8 mouse cellular contexts compared by ENCODE assay signal in the genomic region with DNA sequence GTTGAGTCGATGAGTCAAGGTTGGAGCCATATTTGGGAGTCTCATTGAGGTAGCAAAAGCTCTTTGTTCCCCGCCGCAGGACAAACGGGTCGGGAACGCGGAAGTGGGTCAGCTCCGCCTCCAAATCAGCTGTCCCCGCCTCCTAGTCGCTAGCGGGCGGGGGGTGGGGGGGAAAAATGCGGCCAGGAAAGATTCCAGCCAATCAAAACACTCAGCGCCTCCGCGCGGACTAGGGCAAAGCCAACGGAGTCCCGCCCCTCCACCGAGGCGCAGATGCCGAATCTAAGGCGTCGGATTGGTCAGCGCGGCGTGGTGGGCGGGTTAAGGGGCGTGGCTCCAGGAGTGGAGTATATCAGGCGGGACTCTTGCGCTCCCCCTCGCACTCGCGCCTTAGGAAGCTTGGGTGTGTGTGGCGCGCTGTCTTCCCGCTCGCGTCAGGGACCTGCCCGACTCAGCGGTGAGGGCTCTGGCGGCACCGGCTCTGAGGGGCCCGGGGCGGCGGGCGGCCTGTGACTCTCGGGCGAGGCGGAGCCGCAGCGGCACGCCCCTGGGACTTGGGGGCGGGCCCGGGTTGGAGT. TPM values are rescaled to one million over a fixed set of nuclear protein-coding genes. Genes with fewer than 3 reads are reported as not detected.
A peak's percentile ranks its signal among the peaks of the same experiment; 100 is the strongest.
DNase-seq lines count a peak whose midpoint lies in the region; ATAC-seq lines count a peak whose summit lies in the region.

No protein-coding gene starts in this region.

- 0% methylated on average over 35 of the region's 55 CpGs for WGBS in hindbrain, embryonic 16.5 days

- peaks cover 25% of the 10 kb centered on the region for H3K36me3 ChIP-seq in hindbrain, embryonic 16.5 days (ENCODE audit: control insufficient read depth, insufficient read depth, low read length)

- no peaks in the 10 kb centered on the region for H3K9me3 ChIP-seq in hindbrain, embryonic 16.5 days (ENCODE audit: control insufficient read depth, low read length)

- peak overlapping the region; percentile 94 for H3K4me2 ChIP-seq in hindbrain, embryonic 16.5 days (ENCODE audit: low read length)

- peak overlapping the region; percentile 96 for H3K4me3 ChIP-seq in hindbrain, embryonic 16.5 days (ENCODE audit: low read length)

- H3K27ac ChIP-seq in hindbrain, embryonic 16.5 days (ENCODE audit: low read depth, low read length), result peak overlapping the region; percentile 100

- peak; percentile 96 for DNase-seq in WW6 (ENCODE audit: low read depth, low spot score)
- peak; percentile 99 for DNase-seq in cerebellum, postnatal 4 days (ENCODE audit: low spot score in 2 of 2)
- peak; percentile 99 for DNase-seq in gastrocnemius, adult 18-20 months (ENCODE audit: low spot score)
- peak; percentile 97 to 98 for DNase-seq in left cerebral cortex, adult 18-20 months (ENCODE audit: low spot score in 2 of 2)
- peak; percentile 98 to 99 for DNase-seq in lung, postnatal 4 days
- DNase-seq in retina, postnatal 1 day, result peak; percentile 100
- DNase-seq in thymus, postnatal 4 days, result peak; percentile 99

- H3K9ac ChIP-seq in hindbrain, embryonic 16.5 days (ENCODE audit: low read depth, low read length), result peak overlapping the region; percentile 99

- H3K4me1 ChIP-seq in hindbrain, embryonic 16.5 days (ENCODE audit: control insufficient read depth, insufficient read depth, low read depth, low read length), result peaks cover 58% of the 10 kb centered on the region

- ATAC-seq in hindbrain, embryonic 16.5 days, result peak; percentile 90

- no peaks in the 10 kb centered on the region for H3K27me3 ChIP-seq in hindbrain, embryonic 16.5 days (replicated peaks; ENCODE audit: control insufficient read depth, insufficient read depth, low read length)

RNA-seq across cellular contexts. Expression of a gene that starts 1.8 kb away (rescaled TPM):
- 10 to 100 TPM; 28.9 to 37.5 TPM for total RNA-seq in gastrocnemius, adult 18-20 months (2021)
- polyA plus RNA-seq in hindbrain, embryonic 16.5 days (2015; fragmentation: Nextera tagmentation; extraction: Ambion mirVana), result 288 and 311 TPM in 2 replicates
- total RNA-seq in left cerebral cortex, adult 18-20 months (2021), result 10 to 100 TPM; 89.7 to 94.6 TPM

RNA-seq across cellular contexts. Expression of a gene that starts 5.2 kb away (rescaled TPM):
- total RNA-seq in gastrocnemius, adult 18-20 months (2021), result 1 to 10 TPM; 5.4 to 6.5 TPM
- 9.4 and 10.1 TPM in 2 replicates for polyA plus RNA-seq in hindbrain, embryonic 16.5 days (2015; fragmentation: Nextera tagmentation; extraction: Ambion mirVana)
- 1 to 10 TPM; 6.8 to 7.0 TPM for total RNA-seq in left cerebral cortex, adult 18-20 months (2021)

RNA-seq across cellular contexts. Expression of a gene that starts 11.7 kb away (rescaled TPM):
- total RNA-seq in gastrocnemius, adult 18-20 months (2021), result under 1 TPM; 0.24 to 0.48 TPM
- polyA plus RNA-seq in hindbrain, embryonic 16.5 days (2015; fragmentation: Nextera tagmentation; extraction: Ambion mirVana), result 21.5 and 22.7 TPM in 2 replicates
- 1 to 10 TPM; 7.0 to 8.2 TPM for total RNA-seq in left cerebral cortex, adult 18-20 months (2021)

RNA-seq across cellular contexts. Expression of a gene that starts 19.5 kb away (rescaled TPM):
- 10 to 100 TPM; 40.6 to 47.9 TPM for total RNA-seq in gastrocnemius, adult 18-20 months (2021)
- polyA plus RNA-seq in hindbrain, embryonic 16.5 days (2015; fragmentation: Nextera tagmentation; extraction: Ambion mirVana), result 16.0 and 16.1 TPM in 2 replicates
- total RNA-seq in left cerebral cortex, adult 18-20 months (2021), result 100 to 1,000 TPM; 105 TPM

RNA-seq across cellular contexts. Expression of a gene that starts 26.9 kb away (rescaled TPM):
- 1 to 10 TPM; 1.6 to 1.9 TPM for total RNA-seq in gastrocnemius, adult 18-20 months (2021)
- polyA plus RNA-seq in hindbrain, embryonic 16.5 days (2015; fragmentation: Nextera tagmentation; extraction: Ambion mirVana), result 98.8 and 130 TPM in 2 replicates
- 100 to 1,000 TPM; 418 to 437 TPM for total RNA-seq in left cerebral cortex, adult 18-20 months (2021)

Comparison
In these comparisons a context has a peak if more than half of its experiments do, and no peak if none do; other contexts are left out.
1. Peak in every context shown above with its lines: DNase-seq, ATAC-seq, H3K4me3 ChIP-seq and H3K27ac ChIP-seq.
2. RNA of a gene that starts 11.7 kb away (total RNA-seq): 7.0 to 8.2 TPM in left cerebral cortex, adult 18-20 months; 0.24 to 0.48 TPM in gastrocnemius, adult 18-20 months; every median in the first group is over 4 times any median in the second.